Mouse (Mus musculus) 3134 (cell line): ENCODE measurements around the gene Ticrr.

ENCODE experiments used
- DNase-seq: peaks from one replicate; pipeline ENCODE4 v3.0.0-alpha.2; 2011; ENCODE audit warnings: low spot score; ENCODE audit not compliant: insufficient read length; ENCODE audit errors: extremely low read depth

Ticrr gene

GRCm38 (mm10) chr7:79679186-79679585, 19.2 kb downstream of the Ticrr start:
- DNase-seq, result no peak

GRCm38 (mm10) chr7:79680231-79680630, 20.2 kb downstream of the Ticrr start:
- no peak for DNase-seq

- no peak for DNase-seq
Measured at GRCm38 (mm10) chr7:79696495-79696894, 36.5 kb downstream of the Ticrr start.

- DNase-seq, result no peak
Measured at GRCm38 (mm10) chr7:79702755-79703154, 42.8 kb downstream of the Ticrr start.

- DNase-seq, result no peak
Measured at GRCm38 (mm10) chr7:79705210-79705609, 45.2 kb downstream of the Ticrr start.

- DNase-seq, result no peak
Measured at GRCm38 (mm10) chr7:79710130-79710607, 50.2 kb downstream of the Ticrr start.

GRCm38 (mm10) chr7:79710831-79711230, 50.8 kb downstream of the Ticrr start:
- no peak for DNase-seq

- DNase-seq, result peak; percentile 83
Measured at GRCm38 (mm10) chr7:79715187-79715981, 55.4 kb downstream of the Ticrr start, which contains the start of gene Kif7. Gene Kif7 (minus strand): TSS chr7:79715720.

- DNase-seq, result no peak
Measured at GRCm38 (mm10) chr7:79721386-79721977, 61.5 kb downstream of the Ticrr start.

- no peak for DNase-seq
Measured at GRCm38 (mm10) chr7:79727091-79727490, 67.1 kb downstream of the Ticrr start.

- no peak for DNase-seq
Measured at GRCm38 (mm10) chr7:79728219-79728618, 68.2 kb downstream of the Ticrr start.

GRCm38 (mm10) chr7:79729169-79729568, 69.2 kb downstream of the Ticrr start:
- peak; percentile 43 for DNase-seq

GRCm38 (mm10) chr7:79729743-79730370, 69.9 kb downstream of the Ticrr start:
- DNase-seq, result no peak

GRCm38 (mm10) chr7:79731438-79731837, 71.4 kb downstream of the Ticrr start:
- DNase-seq, result no peak

GRCm38 (mm10) chr7:79732622-79733021, 72.6 kb downstream of the Ticrr start, which contains the start of gene Plin1:
Gene Plin1 (minus strand): TSS chr7:79732903.
- DNase-seq, result no peak

GRCm38 (mm10) chr7:79734563-79734962, 74.6 kb downstream of the Ticrr start:
- DNase-seq, result no peak

- no peak for DNase-seq
Measured at GRCm38 (mm10) chr7:79736511-79736910, 76.5 kb downstream of the Ticrr start.

GRCm38 (mm10) chr7:79738913-79739312, 78.9 kb downstream of the Ticrr start:
- DNase-seq, result no peak

GRCm38 (mm10) chr7:79740279-79740678, 80.3 kb downstream of the Ticrr start:
- DNase-seq, result no peak

- DNase-seq, result no peak
Measured at GRCm38 (mm10) chr7:79742277-79742658, 82.3 kb downstream of the Ticrr start.
